Mouse (Mus musculus): ENCODE results near the gene Gm9837.

Gene Gm9837

GRCm38 (mm10) chr11:53425711-53426255 lies 44.5 kb downstream of the Gm9837 start:
- no peak for DNase-seq (ENCODE audit: low spot score in 2 of 2)

DNA sequence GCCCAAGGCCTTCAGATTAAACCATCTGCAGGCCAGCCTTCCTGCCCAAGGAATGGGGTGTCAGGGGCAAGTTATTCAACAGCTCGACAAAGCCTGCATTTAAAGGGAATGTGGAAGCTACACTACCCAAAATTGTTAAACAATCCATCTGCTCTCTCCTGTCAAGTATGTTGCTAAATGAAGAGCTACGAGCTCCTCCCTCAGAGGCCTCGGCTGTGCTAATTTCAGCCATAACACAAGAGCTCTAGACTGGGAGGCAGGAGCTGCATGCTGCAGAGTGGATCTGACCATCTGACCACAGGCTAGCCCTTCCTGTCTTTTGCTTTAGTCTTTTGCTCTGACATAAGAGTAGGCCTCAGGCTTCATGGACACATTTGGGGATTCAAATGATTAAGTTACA lies 45.0 kb downstream of the Gm9837 start:
- no peak for DNase-seq (ENCODE audit: low spot score in 2 of 2)

DNA sequence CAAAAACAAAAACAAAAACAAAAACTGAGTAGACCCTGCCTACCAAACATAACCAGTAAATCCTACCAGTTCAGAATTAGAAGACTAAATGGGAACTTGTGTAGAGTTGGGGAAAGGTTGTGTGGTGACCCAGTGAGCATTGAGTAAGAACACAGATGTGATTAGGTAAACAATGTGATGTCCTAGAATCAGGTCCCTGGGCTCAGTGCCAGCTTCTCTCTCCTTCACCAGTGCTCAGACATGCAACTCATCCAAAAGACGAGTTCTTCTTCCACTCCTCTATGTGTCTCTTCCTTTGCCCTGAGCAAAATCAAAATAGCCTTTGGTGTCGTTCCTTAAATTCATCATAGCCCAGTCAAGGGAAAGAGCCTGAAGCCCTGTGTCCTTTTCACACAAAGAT lies 45.5 kb downstream of the Gm9837 start:
- peak; percentile 58 to 70 for DNase-seq (ENCODE audit: low spot score in 2 of 2)

GRCm38 (mm10) chr11:53423036-53423435 lies 47.2 kb downstream of the Gm9837 start, which contains the start of gene Leap2:
Gene Leap2, minus strand, starts transcription at chr11:53423170.
- DNase-seq (ENCODE audit: low spot score in 2 of 2) = no peak
